Mouse (Mus musculus) thymus, adult 2 months (tissue): Measurements from ENCODE around the gene Inpp5a.

Experiments
- CTCF ChIP-seq: fragments of 200-500 bp; IDR thresholded peaks from 2 replicates; pipeline ENCODE4 v1.5.1; 2012; ENCODE audit warnings: mild to moderate bottlenecking, control low read depth, low read length, moderate library complexity, borderline replicate concordance; ENCODE audit not compliant: control insufficient read depth, poor library complexity, insufficient read depth; ENCODE audit errors: extremely low read depth
- POLR2A ChIP-seq: fragments of 200-500 bp; IDR thresholded peaks from 2 replicates; pipeline ENCODE4 v1.6.1; 2012; ENCODE audit warnings: mild to moderate bottlenecking, low read length, control low read depth, moderate library complexity; ENCODE audit not compliant: control insufficient read depth, poor library complexity, insufficient read depth; ENCODE audit errors: extremely low read depth

DNA sequence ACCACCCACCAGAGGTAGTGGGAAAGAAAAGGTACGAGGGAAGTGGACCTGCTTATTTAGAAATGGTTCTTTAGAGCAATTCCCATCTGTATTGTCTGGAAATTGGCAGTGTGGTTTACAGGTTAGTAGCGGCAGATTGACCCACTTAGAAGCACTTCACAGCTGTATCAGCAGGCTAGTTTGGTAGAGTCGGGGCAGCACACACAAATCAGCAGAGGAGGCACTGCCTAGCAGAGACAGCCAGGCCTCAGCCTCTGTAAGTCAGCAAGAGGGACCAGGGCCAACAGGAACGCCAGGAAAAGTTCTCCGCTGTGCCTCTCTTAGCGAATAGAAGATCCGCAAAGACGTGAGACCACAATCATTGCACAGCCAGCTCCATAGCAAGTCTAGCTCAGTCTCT, 56.7 kb downstream of the Inpp5a start:
- TF ChIP-seq POLR2A (no peak), CTCF (no peak)
